Mouse (Mus musculus) adrenal gland, postnatal 4 days (tissue): Measurements from ENCODE around the gene Myoc. TPM values are rescaled to one million over a fixed set of nuclear protein-coding genes. Genes with fewer than 3 reads are reported as not detected.
"Not testable (repeated sequence)": the region's sequence is repeated elsewhere in the genome, so short reads cannot be mapped to it uniquely, and the experiment has no call there.

ENCODE experiments used
- DNase-seq, 2 experiments: peaks; one replicate each; pipeline ENCODE4 v3.0.0; 2021 to 2022; ENCODE audit warnings: low spot score in 2 of 2, mixed read lengths in 2 of 2
- long read RNA-seq, 2 experiments: library from polyadenylated mRNA; stranded (forward); transcript quantifications; one replicate each; pipeline ENCODE4 v2.0.0; 2021
- total RNA-seq, 2 experiments: library from RNA; stranded (reverse); gene quantifications; 2 replicates each; pipeline ENCODE4 v1.2.3; 2021

Gene Myoc
- 1 to 10 TPM in 1 of 2 experiments, under 1 TPM in 1; 0.71 to 1.1 TPM for total RNA-seq
- long read RNA-seq, experiment 1: 0 reads
- long read RNA-seq, experiment 2, partial matches to known transcripts: 0 of 1 reads
- long read RNA-seq, experiment 2, other reads (novel, unspliced or antisense): 0 of 1 reads

- DNase-seq: no peak
These were observed at the start of gene Myoc for GRCm38 (mm10) chr1:162639051-162639750. Gene Myoc (plus strand): TSS chr1:162639155.

GRCm38 (mm10) chr1:162589443-162589842, 49.5 kb upstream of the Myoc start:
- DNase-seq: no peak

DNA sequence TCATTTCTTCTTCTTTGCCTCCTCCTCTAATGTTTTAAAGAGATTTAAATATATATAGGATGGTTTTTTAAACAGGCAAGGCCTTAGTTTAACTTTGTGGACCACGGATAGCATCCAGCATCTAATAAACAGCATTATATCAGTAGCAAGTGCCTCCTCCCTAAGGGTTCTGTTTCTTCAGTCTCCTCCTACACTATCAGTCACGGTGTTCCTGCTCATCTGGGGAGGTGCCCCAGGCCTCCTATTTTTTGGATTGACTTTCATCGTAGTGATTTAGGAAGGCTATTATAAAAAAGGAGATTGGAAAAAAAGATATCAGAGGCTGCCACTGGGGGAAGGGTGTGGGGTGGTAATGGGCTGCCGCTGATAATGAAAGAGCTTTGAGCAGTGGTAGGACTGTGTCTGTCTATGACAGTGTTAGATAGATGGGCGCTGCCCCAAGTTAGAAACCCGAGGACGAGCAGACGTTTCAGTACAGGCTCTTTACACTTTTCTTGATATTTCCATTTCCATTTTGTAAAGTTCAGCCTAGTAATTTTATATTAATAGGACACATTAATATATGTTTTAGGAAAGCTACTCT, 48.4 kb upstream of the Myoc start:
- DNase-seq: no peak

GRCm38 (mm10) chr1:162597379-162598102, 41.4 kb upstream of the Myoc start:
- DNase-seq: no peak

DNA sequence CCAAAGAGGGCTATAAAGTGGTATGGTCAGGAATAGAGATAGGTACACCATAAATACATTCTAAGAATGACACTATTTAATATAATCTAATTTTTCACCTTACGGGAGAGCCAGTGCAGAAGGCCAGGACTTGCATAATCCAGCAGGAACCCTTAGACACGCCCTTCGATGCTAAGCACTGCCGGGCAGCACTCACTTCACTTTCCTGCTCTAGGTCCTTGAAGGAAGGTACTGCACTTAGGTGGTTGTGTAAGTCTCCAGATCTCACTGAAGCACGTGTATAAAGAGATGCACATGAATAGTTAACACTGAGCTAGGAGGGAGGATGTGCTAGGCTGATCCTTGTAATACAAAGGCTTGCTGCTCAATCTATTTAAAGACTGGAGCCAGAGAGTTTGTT, 39.3 kb upstream of the Myoc start:
- DNase-seq: no peak

DNA sequence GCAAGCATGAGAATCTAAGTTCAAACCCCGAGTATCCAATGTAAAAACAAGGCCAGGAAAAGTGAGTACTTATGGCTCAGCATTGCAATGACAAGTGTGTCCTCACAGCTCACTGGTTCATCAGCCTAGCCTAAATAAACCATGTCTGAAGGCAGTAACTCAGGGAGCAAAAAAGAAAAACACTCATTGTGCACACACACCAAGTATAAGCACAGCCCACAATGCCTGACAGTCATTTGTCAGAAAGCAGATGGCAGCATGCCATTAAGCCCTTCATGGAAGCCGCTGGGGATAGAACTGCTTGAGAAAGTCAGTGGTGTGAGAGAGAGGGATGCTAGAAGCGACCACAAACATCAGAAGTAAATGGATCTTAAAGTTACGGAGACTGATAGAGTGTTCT, 37.7 kb upstream of the Myoc start:
- no peak for DNase-seq

GRCm38 (mm10) chr1:162608127-162608526, 30.8 kb upstream of the Myoc start:
- DNase-seq: no peak

DNA sequence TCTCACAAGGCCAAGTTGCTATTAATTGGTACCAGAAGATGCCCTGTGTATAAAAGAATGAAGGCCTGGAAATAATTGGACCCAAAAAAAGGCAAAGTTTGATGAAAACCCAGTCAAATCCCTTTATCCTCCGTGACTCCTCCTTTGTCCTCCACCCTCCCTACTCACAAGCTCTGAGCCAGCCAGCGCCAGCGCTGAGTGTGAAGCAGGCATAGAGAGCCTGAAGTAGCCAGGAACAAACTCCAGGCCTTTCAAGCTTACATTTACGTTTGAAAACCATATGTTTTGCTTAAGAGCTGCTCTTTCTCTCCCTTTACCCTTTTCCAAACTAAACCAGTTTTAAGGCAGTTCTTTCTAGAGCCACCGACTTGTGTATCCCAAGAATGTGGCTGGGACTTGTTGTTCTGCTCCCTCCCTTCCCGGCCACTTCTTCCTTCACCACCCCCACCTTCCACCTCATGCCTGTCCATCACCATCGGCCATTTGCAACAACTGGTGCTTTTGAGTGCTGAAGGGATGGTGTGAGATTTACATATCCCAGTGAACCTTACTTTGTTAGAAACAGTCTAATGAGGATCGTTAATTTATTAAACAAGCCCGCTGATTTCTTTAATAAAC, 29.2 kb upstream of the Myoc start:
- no peak for DNase-seq

DNA sequence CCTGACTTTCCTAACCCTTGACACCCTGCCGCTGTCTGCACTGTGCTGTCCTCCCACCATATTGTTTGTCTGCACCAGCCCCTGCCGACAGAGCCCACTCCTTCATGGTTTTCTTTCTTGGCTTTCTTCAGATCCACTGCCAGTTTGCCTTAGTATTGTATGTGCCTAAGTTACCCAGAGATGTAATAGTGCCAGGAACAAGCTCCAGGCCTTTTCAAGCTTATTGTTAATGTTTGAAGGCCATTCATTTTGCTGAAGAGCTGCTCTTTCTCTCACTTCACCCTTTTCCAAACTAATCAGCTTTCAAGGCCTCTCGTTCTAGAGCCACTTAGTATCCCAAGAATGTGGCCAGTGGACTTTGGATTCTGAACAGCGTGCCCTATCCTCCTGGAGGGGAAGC, 27.8 kb upstream of the Myoc start:
- DNase-seq: no peak

DNA sequence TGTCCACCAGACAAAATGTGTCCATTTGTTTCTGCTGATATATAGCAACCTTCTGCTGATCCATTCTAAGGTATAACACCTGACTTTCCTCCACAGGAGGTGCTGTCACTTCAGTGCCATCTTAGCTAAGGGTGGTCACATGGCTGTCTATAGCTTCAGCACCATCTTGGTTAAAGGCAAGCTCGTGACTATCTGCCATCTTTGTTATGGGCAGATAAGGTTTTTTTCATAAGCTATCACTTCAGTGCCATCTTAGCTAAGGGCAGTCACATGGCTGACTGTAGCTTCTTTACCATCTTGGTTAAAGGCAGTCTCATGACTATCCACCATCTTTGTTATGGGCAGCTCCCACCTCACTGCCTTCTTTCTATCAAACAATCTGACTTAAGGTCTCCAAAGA, 23.4 kb upstream of the Myoc start:
- DNase-seq: no peak

- no peak for DNase-seq
These were observed 18.5 kb upstream of the Myoc start for GRCm38 (mm10) chr1:162620487-162620886.

DNA sequence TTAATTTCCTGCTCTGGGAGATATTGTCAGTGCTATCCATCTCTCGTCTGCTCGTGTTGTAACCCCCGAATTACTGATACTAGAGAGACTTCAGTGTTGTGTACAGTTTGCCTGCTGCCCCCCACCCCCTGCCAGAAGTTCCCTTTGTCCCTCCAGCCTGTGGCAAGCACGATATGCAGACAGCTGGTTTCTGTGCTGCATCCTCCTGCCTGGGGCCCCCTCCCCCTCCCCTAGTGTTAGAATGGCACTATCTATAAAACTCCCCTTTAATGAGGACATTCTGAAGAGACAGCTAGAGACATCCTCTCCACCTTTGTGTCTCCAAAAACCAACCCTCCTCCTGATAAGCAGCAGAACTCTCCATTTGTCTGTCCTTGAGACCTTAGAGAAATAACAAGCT, 15.1 kb upstream of the Myoc start:
- DNase-seq: no peak

GRCm38 (mm10) chr1:162625229-162625628, 13.7 kb upstream of the Myoc start:
- DNase-seq: no peak

GRCm38 (mm10) chr1:162627821-162628220, 11.1 kb upstream of the Myoc start:
- DNase-seq: not testable (repeated sequence)

DNA sequence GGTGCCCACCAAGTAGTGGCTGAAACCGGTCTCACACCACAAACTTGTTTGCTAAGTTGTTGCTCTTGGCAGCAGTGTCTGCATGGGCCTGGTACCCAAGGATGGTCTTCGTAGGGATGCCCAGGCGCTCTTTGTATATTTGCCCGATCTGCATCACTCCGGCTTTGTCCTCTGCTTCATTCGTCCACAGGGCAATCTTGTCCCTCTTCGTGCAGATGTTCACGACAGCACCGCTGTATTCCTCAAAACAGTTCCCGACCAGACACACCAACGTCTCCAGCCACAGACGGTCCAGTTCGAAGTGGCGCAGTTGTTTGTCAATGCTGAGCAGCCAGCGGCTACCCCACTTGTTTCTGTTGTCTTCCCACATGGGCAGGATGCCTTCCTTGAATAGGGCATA, 10.6 kb upstream of the Myoc start:
- DNase-seq: not testable (repeated sequence)

- not testable (repeated sequence) for DNase-seq
These were observed 3.5 kb upstream of the Myoc start for GRCm38 (mm10) chr1:162635291-162635931.

GRCm38 (mm10) chr1:162636516-162636915, 2.4 kb upstream of the Myoc start:
- DNase-seq: no peak

DNA sequence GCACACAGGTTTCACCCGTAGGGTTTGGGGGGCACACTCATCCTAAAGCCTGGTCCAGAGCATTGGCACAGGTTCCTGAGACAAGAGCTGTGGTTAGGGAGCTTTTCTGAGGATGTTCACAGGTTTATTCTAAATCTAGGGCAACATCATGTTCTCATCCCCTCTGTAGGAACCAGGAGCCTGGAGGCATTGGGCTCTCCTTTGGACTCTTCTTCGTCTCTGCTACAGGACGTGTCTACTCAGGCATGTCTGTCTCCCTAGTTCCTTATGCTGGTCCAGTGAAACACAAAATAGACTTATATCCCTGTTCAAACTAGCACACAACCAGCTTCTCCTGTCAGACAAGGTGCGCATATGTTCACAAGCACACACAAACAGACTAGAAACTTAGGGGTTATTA, 420 bp upstream of the Myoc start:
- DNase-seq: no peak

- DNase-seq: no peak
These were observed 906 bp downstream of the Myoc start for GRCm38 (mm10) chr1:162639861-162640260.

DNA sequence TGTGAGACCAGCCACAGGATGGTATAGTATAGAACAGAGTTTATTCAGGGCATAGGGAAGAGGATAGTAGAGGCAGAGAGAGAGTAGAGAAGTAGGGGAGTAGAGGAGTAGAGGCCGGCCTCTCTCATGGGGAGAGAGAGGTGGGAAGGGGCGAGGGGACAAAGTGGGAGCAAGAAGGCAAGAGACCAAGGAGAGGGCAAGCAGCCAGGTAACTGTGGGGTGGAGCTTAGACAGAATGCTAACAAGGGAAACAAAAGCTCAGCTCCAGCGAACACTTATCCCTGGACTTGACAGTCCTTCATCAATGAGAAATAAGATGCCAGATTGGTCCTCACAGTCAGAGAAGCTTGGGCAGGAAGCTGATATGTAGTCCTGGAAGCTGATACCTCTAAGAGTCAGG, 3.6 kb downstream of the Myoc start:
- DNase-seq: no peak

DNA sequence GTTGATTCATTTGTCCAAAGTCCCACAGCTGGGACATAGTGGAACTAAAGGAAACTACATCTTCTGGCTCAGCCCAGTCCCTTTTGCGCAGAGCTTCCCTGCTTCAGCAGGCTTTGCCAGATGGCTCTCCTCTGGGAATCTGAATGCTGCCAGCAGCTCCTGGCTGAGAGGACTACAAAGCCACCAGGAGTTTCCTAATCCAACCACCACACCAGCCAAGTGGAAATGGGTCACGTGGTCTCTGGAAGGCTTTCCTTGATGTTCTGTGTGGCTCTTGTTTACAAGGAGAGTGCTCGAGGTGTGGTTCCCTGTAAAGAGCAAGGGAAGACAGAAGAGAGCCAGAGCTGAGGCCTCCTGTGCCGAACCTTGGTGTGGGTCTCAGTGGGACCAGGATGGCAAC, 4.8 kb downstream of the Myoc start:
- DNase-seq: no peak
